Mouse (Mus musculus) lung, postnatal 25 days (tissue): ENCODE measurements around the gene Rab31.

Source experiments
- DNase-seq: peaks from one replicate; pipeline ENCODE4 v3.0.0; 2022; ENCODE audit warnings: low spot score

Gene Rab31

DNA sequence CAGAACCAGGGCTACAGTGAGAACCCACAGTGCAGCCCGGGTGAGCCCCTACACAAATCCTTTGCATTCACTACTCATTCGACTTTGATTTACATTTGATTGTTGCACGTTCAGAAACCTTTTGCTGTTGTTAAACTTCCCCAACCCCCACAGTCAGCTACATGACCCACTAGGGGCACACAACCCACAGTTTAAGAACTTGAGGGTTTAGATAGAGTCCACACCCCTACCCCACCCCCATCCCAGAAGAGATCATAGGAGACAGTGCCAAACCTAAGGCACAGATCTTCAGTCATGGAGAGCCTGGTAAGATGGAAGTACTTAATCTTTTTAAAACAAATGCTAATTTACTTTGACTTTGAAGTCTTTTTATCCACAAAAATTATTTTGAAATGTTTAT lies 156.9 kb downstream of the Rab31 start:
- DNase-seq = no peak

DNA sequence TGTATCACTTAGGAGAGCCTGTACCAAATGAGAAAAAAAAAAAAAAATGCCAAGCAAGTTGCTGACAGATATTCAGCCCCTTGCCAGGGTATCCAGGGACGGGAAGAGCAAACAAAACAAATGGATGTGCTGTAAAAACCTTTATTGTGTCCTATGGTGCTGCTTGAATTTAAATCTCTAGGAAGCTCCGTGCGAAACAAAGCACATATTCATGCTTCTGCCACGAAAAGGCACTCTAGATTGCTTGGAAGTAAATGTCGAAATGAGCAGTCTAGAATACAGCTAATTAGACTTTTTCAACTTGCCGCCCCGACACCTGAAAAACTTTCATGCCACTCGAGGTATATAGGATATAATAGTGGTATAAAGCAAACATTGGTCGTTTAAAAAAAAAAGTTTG lies 158.1 kb downstream of the Rab31 start:
- DNase-seq = no peak

GRCm38 (mm10) chr17:65613463-65614412 lies 158.8 kb downstream of the Rab31 start, which contains the start of gene Vapa:
TSS of gene Vapa (minus strand) at chr17:65613555.
- DNase-seq = peak; percentile 97

GRCm38 (mm10) chr17:65613142-65613462 lies 159.4 kb downstream of the Rab31 start:
- no peak for DNase-seq

DNA sequence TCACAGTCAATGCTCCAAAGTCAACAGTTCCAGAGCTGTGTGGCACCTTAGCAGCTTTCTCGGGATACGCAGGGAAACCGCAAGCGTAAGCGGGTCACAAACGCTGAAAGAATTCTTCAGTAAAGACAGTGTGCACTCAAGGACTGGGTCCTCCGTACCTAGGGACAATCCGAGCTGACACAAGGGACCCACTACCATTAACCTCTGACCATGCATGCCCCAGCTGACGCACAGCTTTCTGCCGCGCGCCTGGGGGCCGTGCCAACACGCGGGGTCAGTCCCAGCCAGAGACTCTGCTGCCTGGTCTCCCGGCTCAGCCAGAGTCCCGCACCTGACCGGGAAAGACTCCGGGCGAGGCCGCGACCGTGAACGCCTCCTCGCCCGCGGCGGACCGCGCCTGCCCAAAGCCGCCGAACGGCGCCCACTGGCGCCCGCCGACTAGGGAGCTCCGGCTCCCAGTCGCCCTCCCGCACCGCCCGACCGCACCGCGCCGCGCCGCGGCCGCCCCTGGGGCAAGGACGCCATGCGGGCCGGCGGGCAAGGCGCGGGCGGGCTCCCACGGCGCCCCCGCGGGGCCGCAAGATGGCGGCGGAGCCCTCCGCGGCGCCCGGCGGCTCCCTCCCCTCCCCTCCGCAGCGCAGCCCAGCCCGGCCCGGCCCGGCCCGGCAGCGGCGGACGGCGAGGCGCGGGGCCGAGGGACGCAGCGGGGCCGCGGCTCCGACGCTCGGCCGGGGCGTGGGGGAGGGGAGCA lies 160.0 kb downstream of the Rab31 start:
- DNase-seq = peak; percentile 23

DNA sequence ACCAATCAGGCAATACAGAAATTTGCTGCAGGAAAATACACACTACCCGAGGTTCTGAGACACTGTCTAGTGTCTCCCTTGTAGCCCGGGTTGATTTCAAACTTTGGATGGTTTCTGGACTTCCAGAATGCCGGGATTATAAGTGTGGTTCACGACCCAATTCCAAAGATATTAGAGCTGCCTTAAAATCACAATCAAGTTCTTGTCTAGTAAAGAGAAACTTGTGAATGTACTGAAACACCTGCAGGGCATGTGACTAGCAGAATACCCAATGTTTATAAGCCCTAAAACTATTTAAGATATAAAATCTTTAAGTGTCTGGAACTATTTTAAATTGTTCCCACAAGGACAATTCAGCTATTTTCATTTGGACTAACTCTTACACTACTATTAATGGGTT lies 160.8 kb downstream of the Rab31 start:
- DNase-seq = no peak

GRCm38 (mm10) chr17:65608743-65609142 lies 163.8 kb downstream of the Rab31 start:
- no peak for DNase-seq

- no peak for DNase-seq
Measured at GRCm38 (mm10) chr17:65608312-65608687, 164.3 kb downstream of the Rab31 start.

GRCm38 (mm10) chr17:65607574-65608311 lies 164.8 kb downstream of the Rab31 start:
- DNase-seq = no peak

GRCm38 (mm10) chr17:65606014-65606413 lies 166.5 kb downstream of the Rab31 start:
- no peak for DNase-seq

- no peak for DNase-seq
Measured at GRCm38 (mm10) chr17:65604892-65605291, 167.7 kb downstream of the Rab31 start.

DNA sequence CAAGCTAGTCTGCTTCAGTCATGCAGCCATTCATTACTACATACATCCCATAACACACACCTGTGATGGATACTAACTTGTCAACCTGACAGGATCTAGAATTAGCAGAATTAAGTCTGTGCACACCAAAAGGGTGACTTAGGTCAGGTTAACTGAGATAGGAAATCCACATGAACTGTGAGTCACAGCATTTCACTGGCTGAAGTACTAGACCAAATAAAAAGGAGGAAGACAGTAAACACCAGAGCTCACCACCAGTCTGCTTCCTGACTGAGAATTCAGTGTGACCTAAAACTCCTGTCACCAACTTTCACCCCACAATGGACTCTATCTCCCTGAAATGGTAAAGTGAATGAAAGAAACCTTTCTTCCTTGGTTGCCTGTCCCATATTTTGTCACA lies 168.2 kb downstream of the Rab31 start:
- DNase-seq = no peak
